In the genomic region with DNA sequence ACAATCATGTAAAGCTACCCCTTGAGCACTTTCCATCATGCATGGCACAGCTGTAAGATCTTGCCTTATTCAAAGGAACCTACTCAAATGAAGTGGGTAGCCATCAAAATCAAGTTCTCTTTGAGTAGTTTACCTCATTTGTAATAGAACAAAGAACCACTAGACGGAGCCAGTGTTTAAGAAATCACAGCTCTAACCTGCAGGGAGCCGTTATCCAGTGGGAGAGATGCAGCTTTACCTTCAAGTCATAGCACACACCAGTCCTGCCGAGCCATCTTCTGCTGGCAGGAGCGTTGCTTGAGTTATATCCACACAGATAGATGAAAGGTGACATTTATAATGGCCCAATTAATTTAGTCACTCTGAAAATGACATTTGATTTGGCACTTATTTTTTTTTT, we compare ENCODE assay signal across 7 mouse cellular contexts. TPM values are rescaled to one million over a fixed set of nuclear protein-coding genes. Genes with fewer than 3 reads are reported as not detected.
A peak's percentile ranks its signal among the peaks of the same experiment; 100 is the strongest.
DNase-seq lines count a peak whose midpoint lies in the region; ATAC-seq and TF ChIP-seq lines count a peak whose summit lies in the region.

No protein-coding gene starts in this region.

- peak; percentile 58 for TF ChIP-seq CTCF in Patski (IDR thresholded peaks at IDR 0.05)

- in situ Hi-C loops in Patski (cut with MboI; ENCODE audit: low pct_unique_long_range_greater_than_20kb), result loop anchor here (5.0 to 25.0 kb wide), 2 partner anchors 528 to 723 kb away; no protein-coding TSS in a partner anchor

- ATAC-seq in Patski, result no peak

- CTCF ChIA-PET in Patski (lab: Charles Lee), result interaction anchor here (0.7 to 5.0 kb wide), 13 partner anchors 8 to 531 kb away, joined by 3 to 59 read pairs (median 3); no protein-coding TSS in a partner anchor

- POLR2A ChIA-PET in Patski (lab: Charles Lee), result no interaction called here

- DNase-seq in layer of hippocampus, adult 9-10 months (ENCODE audit: low spot score), result peak; percentile 47
- DNase-seq in layer of hippocampus, postnatal 25 days (ENCODE audit: extremely low spot score in 1 of 2, low spot score in 1 of 2), result no peak
- DNase-seq in Patski (ENCODE audit: low read depth, low spot score), result no peak
- DNase-seq in cerebellum, adult 9-10 months, result peak; percentile 91
- peak; percentile 38 for DNase-seq in kidney, postnatal 10 days
- peak; percentile 85 for DNase-seq in retina, embryonic 14.5 days (ENCODE audit: low spot score)
- DNase-seq in thymus, postnatal 14 days, result no peak

- peaks cover 19% of the 10 kb centered on the region for H3K27me3 ChIP-seq in Patski

RNA-seq across cellular contexts. Expression of gene Kcnh1, which starts 1.5 kb away (rescaled TPM):
- total RNA-seq in layer of hippocampus, postnatal 25 days (2021), result 10 to 100 TPM; 33.3 to 35.7 TPM
- 2.3 TPM for polyA plus RNA-seq in Patski (2021)

RNA-seq across cellular contexts. Expression of gene Rcor3, which starts 51.2 kb away (rescaled TPM):
- total RNA-seq in layer of hippocampus, postnatal 25 days (2021), result 10 to 100 TPM; 36.4 to 51.1 TPM
- polyA plus RNA-seq in Patski (2021), result 34.2 TPM

Comparison
In these comparisons a context has a peak if more than half of its experiments do, and no peak if none do; other contexts are left out.
1. DNase-seq: peak in layer of hippocampus, adult 9-10 months (single experiment), cerebellum, adult 9-10 months (single experiment), kidney, postnatal 10 days (single experiment) and retina, embryonic 14.5 days (single experiment); none in layer of hippocampus, postnatal 25 days (0 of 2), Patski (single experiment) and thymus, postnatal 14 days (single experiment).